Mouse (Mus musculus) midbrain, embryonic 12.5 days (tissue): ENCODE measurements around the gene Ankrd55. TPM values are rescaled to one million over a fixed set of nuclear protein-coding genes. Genes with fewer than 3 reads are reported as not detected.
"Not testable (repeated sequence)": the region's sequence is repeated elsewhere in the genome, so short reads cannot be mapped to it uniquely, and the experiment has no call there.

Experiments used
- ATAC-seq: fragments of 200-750 bp; cut with Nextera tagmentation; 2 replicates; pipeline ENCODE4 v1.8.0; 2017; ENCODE audit warnings: low read depth, moderate TSS enrichment, moderate library complexity; ENCODE audit not compliant: low FRiP score
- H3K27ac ChIP-seq: fragments of 300-500 bp; sonication (generic); replicated peaks from 2 replicates; pipeline ENCODE4 v1.5.1; 2016; ENCODE audit warnings: mild to moderate bottlenecking
- H3K27me3 ChIP-seq: fragments of 300-500 bp; sonication (generic); 2 replicates; pipeline ENCODE4 v1.6.1; 2016; ENCODE audit warnings: mild to moderate bottlenecking
- H3K36me3 ChIP-seq: fragments of 300-500 bp; sonication (generic); 2 replicates; pipeline ENCODE4 v1.6.1; 2016
- H3K4me1 ChIP-seq: fragments of 300-500 bp; sonication (generic); 2 replicates; pipeline ENCODE4 v1.6.1; 2016
- H3K4me2 ChIP-seq: fragments of 300-500 bp; sonication (generic); replicated peaks from 2 replicates; pipeline ENCODE4 v1.6.1; 2016; ENCODE audit warnings: mild to moderate bottlenecking, moderate library complexity
- H3K4me3 ChIP-seq: fragments of 300-500 bp; sonication (generic); 2 replicates; pipeline ENCODE4 v1.5.1; 2016; ENCODE audit warnings: mild to moderate bottlenecking
- H3K9ac ChIP-seq: fragments of 300-500 bp; sonication (generic); replicated peaks from 2 replicates; pipeline ENCODE4 v1.6.1; 2016; ENCODE audit warnings: mild to moderate bottlenecking, moderate library complexity
- H3K9me3 ChIP-seq: fragments of 300-500 bp; sonication (generic); 2 replicates; pipeline ENCODE4 v1.6.1; 2016; ENCODE audit warnings: mild to moderate bottlenecking
- WGBS: fragments of 180-500 bp; shearing (Covaris S2); methylation state at CpG from one replicate; pipeline ENCODE4 v1.1.7; 2016; 5-methylcytosine and 5-hydroxymethylcytosine counted together
- polyA plus RNA-seq: library from polyadenylated mRNA; unstranded; fragments of >200 nt; fragmentation: Nextera tagmentation; extraction: Ambion mirVana; gene quantifications from 2 replicates; pipeline ENCODE4 v1.2.1, GENCODE M21; 2016

Ankrd55 gene
- polyA plus RNA-seq, 1 experiment from 2014 or later, result 3.3 TPM

GRCm38 (mm10) chr13:112294446-112294845, 6.2 kb downstream of the Ankrd55 start:
- Histone ChIP-seq H3K9ac (no peak overlapping the region), H3K4me1 (no peaks in the 10 kb centered on the region), H3K4me3 (no peak overlapping the region), H3K36me3 (no peaks in the 10 kb centered on the region), H3K27me3 (no peaks in the 10 kb centered on the region), H3K4me2 (no peak overlapping the region), H3K9me3 (no peaks in the 10 kb centered on the region), H3K27ac (no peak overlapping the region)
- ATAC-seq, result no peak
- WGBS, result 91% methylated on average over 6 of the region's 6 CpGs

DNA sequence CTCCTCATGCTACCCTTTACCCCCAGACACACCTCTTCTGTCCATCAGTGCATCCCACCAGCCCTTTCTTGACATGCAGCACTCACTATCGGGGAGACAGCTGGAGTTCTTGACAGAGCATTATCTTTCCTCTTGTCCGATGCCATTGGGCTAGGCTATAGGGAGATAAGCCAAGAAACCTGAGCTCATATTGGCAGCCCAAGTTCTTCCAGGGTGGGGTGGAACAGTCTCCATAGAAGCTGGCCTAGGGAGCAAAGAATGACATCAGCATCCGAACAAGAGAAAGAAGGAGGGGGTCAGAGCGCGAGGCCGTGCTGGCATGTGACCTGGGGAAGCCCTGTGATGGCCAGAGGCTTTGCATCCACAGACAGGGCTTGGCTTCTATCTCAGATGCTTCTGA, 9.5 kb downstream of the Ankrd55 start:
- Histone ChIP-seq H3K4me1 (no peaks in the 10 kb centered on the region), H3K4me2 (no peak overlapping the region), H3K9ac (no peak overlapping the region), H3K9me3 (no peaks in the 10 kb centered on the region), H3K27me3 (no peaks in the 10 kb centered on the region), H3K36me3 (no peaks in the 10 kb centered on the region), H3K4me3 (no peak overlapping the region), H3K27ac (no peak overlapping the region)
- no peak for ATAC-seq
- WGBS, result 92% methylated on average over 6 of the region's 6 CpGs

GRCm38 (mm10) chr13:112303429-112303828, 15.2 kb downstream of the Ankrd55 start:
- no peak for ATAC-seq
- WGBS, result 89% methylated on average over 2 of the region's 2 CpGs
- H3K9me3 ChIP-seq, result no peaks in the 10 kb centered on the region

DNA sequence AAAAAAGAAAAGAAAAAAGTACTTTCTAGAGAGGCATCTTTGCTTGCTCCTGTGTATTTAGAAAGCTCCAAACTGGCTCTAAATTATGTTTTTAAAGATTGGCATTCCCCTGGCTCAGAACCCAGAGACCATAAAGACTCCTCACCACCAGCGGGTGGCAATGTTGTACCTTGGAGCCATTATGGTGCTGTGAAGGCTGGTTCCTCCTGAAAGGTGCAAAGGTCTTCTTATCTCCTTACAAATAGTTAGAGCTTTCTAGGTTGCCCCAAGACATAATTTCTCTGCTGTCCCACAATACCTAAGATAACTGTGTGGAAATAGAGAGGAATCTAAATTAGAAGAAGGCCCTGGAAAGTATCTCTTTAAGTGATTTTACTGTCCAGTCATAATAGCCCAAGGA, 20.4 kb downstream of the Ankrd55 start:
- no peak overlapping the region for H3K4me2 ChIP-seq
- no peak overlapping the region for H3K27ac ChIP-seq
- H3K27me3 ChIP-seq, result no peaks in the 10 kb centered on the region
- no peak overlapping the region for H3K9ac ChIP-seq
- no peaks in the 10 kb centered on the region for H3K9me3 ChIP-seq
- H3K4me1 ChIP-seq, result no peaks in the 10 kb centered on the region
- ATAC-seq, result no peak
- H3K4me3 ChIP-seq, result no peak overlapping the region
- no peaks in the 10 kb centered on the region for H3K36me3 ChIP-seq
- 23% methylated on average over 1 of the region's 1 CpGs for WGBS

More at GRCm38 (mm10) chr13:112303429-112303828, 15.2 kb downstream of the Ankrd55 start:
- H3K4me3 ChIP-seq, result no peak overlapping the region
- no peak overlapping the region for H3K4me2 ChIP-seq
- no peaks in the 10 kb centered on the region for H3K4me1 ChIP-seq
- H3K36me3 ChIP-seq, result no peaks in the 10 kb centered on the region
- no peak overlapping the region for H3K9ac ChIP-seq
- H3K27ac ChIP-seq, result no peak overlapping the region
- no peaks in the 10 kb centered on the region for H3K27me3 ChIP-seq

GRCm38 (mm10) chr13:112311611-112312010, 23.4 kb downstream of the Ankrd55 start:
- H3K9ac ChIP-seq, H3K9me3 ChIP-seq, H3K27me3 ChIP-seq, ATAC-seq, H3K4me1 ChIP-seq, H3K4me3 ChIP-seq, H3K4me2 ChIP-seq, H3K36me3 ChIP-seq, H3K27ac ChIP-seq: not testable (repeated sequence)
- 72% methylated on average over 3 of the region's 3 CpGs for WGBS

DNA sequence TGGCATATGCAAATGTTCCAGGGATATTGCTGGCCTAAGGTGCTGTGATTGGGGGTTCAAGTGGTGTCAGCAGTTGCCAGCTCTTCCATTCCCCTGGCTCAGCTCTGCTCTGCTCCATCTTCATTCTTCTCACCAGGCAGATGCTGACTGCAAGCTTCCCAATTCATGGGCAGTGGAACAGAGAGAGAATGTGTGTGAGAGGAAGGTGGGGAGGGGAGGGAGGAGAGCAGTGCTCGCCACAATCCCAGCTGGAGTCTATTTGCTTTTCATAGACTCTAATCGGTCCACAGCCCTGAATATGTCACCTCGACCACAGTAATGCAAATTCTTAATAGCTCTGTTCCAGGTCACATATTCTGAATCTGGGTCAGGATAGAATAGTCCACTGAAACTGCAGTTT, 27.2 kb downstream of the Ankrd55 start:
- Histone ChIP-seq H3K4me2 (no peak overlapping the region), H3K36me3 (no peaks in the 10 kb centered on the region), H3K27me3 (no peaks in the 10 kb centered on the region), H3K27ac (0 out of 2 replicates have a peak overlapping the region, but pooled peaks have one; percentile 20), H3K4me1 (peaks cover 2% of the 10 kb centered on the region; the same call in 1 of the 2 replicates), H3K4me3 (no peak overlapping the region), H3K9ac (no peak overlapping the region), H3K9me3 (no peaks in the 10 kb centered on the region)
- 7% methylated on average over 3 of the region's 3 CpGs for WGBS
- ATAC-seq, result peak; percentile 34; the same call in 1 of the 2 replicates

- no peak overlapping the region for H3K4me3 ChIP-seq
- WGBS, result 83% methylated on average over 11 of the region's 11 CpGs
- H3K36me3 ChIP-seq, result no peaks in the 10 kb centered on the region
- no peak for ATAC-seq
- H3K27me3 ChIP-seq, result no peaks in the 10 kb centered on the region
- H3K9ac ChIP-seq, result no peak overlapping the region
- peaks cover 2% of the 10 kb centered on the region; the same call in 1 of the 2 replicates for H3K4me1 ChIP-seq
- H3K27ac ChIP-seq, result no peak overlapping the region
- no peaks in the 10 kb centered on the region for H3K9me3 ChIP-seq
- H3K4me2 ChIP-seq, result no peak overlapping the region
Measured at GRCm38 (mm10) chr13:112316622-112317482, 28.6 kb downstream of the Ankrd55 start.

GRCm38 (mm10) chr13:112318124-112318523, 29.9 kb downstream of the Ankrd55 start:
- ATAC-seq, result no peak
- Histone ChIP-seq H3K9ac (no peak overlapping the region), H3K9me3 (no peaks in the 10 kb centered on the region), H3K27me3 (no peaks in the 10 kb centered on the region), H3K27ac (no peak overlapping the region), H3K4me3 (no peak overlapping the region), H3K36me3 (no peaks in the 10 kb centered on the region), H3K4me1 (peaks cover 2% of the 10 kb centered on the region; the same call in 1 of the 2 replicates), H3K4me2 (no peak overlapping the region)
- 89% methylated on average over 8 of the region's 8 CpGs for WGBS

DNA sequence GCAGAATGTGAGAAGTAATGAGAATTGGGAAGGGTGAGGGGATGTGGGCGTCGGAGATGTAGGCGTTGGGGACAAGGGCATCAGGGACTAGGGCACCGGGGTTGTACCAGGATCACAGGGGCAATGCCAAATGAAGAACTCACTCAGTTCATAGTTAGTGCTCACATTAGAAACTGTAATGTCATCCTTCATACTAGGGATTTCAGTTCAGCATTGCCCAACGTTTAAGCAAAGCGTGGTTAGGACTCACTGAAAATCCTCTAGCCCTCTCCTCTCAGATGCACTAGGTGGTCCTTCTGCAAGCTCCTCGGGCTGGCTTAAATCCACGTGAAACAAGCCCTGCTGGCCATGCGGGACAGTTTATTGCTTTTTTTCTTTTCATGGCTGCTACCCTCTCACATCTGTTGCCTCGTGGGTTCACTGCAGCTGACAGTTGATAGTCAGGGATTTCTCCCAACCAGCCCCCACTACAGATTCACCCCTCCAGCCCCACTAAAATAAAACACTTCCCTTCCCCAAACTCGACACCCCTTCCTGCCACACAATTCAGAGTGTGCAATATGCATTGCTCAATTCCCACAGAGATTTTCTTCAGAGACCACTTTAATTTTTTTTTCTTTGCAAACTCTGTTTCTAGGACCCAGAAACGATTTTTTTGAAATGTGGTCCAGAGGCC, 35.5 kb downstream of the Ankrd55 start:
- Histone ChIP-seq H3K4me3 (no peak overlapping the region), H3K9me3 (no peaks in the 10 kb centered on the region), H3K9ac (no peak overlapping the region), H3K4me2 (no peak overlapping the region), H3K36me3 (no peaks in the 10 kb centered on the region), H3K4me1 (no peaks in the 10 kb centered on the region), H3K27ac (no peak overlapping the region), H3K27me3 (no peaks in the 10 kb centered on the region)
- ATAC-seq, result no peak
- 74% methylated on average over 12 of the region's 12 CpGs for WGBS

- no peaks in the 10 kb centered on the region for H3K4me1 ChIP-seq
- no peaks in the 10 kb centered on the region for H3K27me3 ChIP-seq
- H3K4me2 ChIP-seq, result no peak overlapping the region
- no peak for ATAC-seq
- H3K36me3 ChIP-seq, result no peaks in the 10 kb centered on the region
- H3K9me3 ChIP-seq, result no peaks in the 10 kb centered on the region
- H3K9ac ChIP-seq, result no peak overlapping the region
- 92% methylated on average over 2 of the region's 2 CpGs for WGBS
- H3K4me3 ChIP-seq, result no peak overlapping the region
- H3K27ac ChIP-seq, result no peak overlapping the region
Measured at GRCm38 (mm10) chr13:112325126-112325525, 36.9 kb downstream of the Ankrd55 start.

DNA sequence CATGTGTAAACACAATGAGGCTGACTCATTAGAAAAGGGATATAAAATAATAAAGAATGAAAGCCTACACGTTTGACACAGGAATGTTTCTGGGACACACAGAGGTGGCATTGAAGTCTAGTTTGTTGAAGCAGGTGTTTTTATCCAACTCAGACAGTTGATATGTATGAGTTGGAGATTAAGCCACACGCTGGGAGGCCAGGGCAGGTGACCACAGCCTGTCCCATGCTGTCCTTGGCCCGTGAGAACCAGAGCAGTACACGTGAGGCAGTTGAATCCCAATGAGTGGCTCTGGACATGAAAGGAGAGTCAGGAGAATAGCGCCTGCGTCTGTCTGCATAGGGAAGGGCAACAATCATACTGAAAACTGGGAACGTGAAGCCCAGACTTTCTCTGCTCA, 38.2 kb downstream of the Ankrd55 start:
- H3K27ac ChIP-seq, result no peak overlapping the region
- WGBS, result 81% methylated on average over 7 of the region's 7 CpGs

DNA sequence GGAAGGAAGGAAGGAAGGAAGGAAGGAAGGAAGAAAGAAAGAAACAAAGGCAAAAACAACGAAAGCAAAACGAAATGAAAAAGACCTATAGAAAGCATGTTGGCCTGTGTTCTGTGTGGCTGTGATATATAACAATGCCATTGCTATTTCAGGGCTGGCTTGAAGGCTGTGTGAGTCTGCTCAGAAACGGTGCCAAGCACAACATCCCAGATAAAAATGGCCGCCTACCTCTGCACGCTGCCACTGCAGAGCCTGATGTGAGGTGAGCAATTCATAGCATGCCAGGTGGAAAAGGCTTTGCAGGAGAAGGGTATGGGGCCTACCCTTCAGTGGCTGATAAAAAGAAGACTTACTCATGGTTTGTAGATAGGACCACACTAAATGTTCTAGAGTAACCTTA, 38.7 kb downstream of the Ankrd55 start:
- peaks cover 14% of the 10 kb centered on the region for H3K4me1 ChIP-seq
- H3K4me2 ChIP-seq, result no peak overlapping the region
- H3K4me3 ChIP-seq, result no peak overlapping the region
- no peak overlapping the region for H3K9ac ChIP-seq
- no peaks in the 10 kb centered on the region for H3K27me3 ChIP-seq
- no peaks in the 10 kb centered on the region for H3K36me3 ChIP-seq
- ATAC-seq, result no peak
- 90% methylated on average over 5 of the region's 5 CpGs for WGBS
- no peak overlapping the region for H3K27ac ChIP-seq
- H3K9me3 ChIP-seq, result no peaks in the 10 kb centered on the region

More for the DNA sequence above, 38.2 kb downstream of the Ankrd55 start:
- H3K9me3 ChIP-seq, result no peaks in the 10 kb centered on the region
- H3K4me1 ChIP-seq, result peaks cover 8% of the 10 kb centered on the region
- no peaks in the 10 kb centered on the region for H3K27me3 ChIP-seq
- no peak overlapping the region for H3K4me3 ChIP-seq
- no peak for ATAC-seq
- no peaks in the 10 kb centered on the region for H3K36me3 ChIP-seq
- H3K4me2 ChIP-seq, result no peak overlapping the region
- H3K9ac ChIP-seq, result no peak overlapping the region
